Mouse (Mus musculus): ENCODE measurements at regions not wholly inside any gene's neighbourhood (a gene's known extent, or its start where the extent isn't known, plus 50 kb on each side); places are given as distances from the start of the nearest gene placed in this dataset.

DNA sequence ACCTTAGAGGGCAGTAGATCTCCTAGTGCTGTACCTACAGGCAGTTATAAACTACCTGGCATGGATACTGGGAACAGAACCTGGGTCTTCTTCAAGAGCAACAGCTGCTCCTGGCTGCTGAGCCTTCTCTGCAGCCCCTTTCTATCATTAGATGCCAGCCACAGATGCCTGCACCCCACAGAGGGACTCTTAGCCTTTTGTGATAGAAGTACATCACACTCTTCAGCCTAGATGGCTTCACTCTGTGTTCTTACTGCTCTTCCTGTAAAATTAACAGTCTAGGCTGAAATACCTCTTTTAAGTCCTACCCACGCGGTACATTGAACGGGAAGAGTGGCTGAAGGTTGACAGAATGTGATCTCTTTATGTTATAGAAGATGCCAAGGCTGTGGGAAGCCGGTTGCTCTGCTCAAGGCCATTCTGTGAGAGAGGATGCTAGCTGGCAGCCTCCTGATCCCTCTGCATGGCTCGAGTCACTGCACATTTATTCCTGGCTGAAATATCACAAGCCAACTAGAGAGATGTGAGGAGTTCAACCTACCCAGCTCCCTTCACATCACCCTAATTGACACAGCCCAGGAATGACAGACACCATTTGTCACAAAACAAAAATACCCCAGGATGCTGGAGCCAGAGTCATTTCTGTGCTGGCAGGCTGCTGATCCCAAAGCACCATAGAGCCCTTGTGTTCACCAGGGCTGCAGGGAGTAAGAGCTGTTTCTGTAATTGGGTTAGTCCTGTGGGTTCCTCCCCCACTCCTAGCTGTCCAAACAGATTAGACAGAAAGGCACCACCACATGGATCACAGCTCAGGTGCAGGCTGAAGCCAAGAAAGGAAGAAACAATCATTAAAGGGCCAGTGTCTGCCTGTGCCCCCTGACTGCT lies 162.5 kb downstream of the B3gnt2 start:
- ATAC-seq (replicated peaks in 1 of 2; ENCODE audit: insufficient read depth in 1 of 2, low FRiP score in 2 of 2, low TSS enrichment in 1 of 2, low read depth in 1 of 2, poor library complexity in 2 of 2, severe bottlenecking in 2 of 2) = peak in 1 of 2 experiments; percentile 23; a peak in 1 of 4 replicates

DNA sequence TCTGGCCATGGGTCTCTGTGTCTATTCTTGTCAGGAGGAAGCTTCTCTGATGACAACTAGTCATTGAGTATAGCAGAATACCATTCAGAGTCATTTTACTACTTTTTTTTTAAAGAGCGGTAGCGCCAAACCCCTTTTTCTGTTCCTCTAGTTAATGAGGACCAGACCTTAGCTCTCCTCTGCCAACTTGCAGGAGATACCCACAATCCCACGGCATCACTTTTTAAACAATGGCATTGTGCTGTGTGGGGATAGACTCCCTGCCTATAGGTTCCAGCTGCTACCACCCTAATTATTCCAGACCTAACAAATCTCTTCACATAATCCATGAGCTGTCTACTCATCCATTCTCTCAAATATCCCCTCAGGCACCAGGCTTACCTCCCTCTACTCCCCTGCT lies 154.7 kb downstream of the B3gnt2 start:
- ATAC-seq (replicated peaks in 1 of 2; ENCODE audit: insufficient read depth in 1 of 2, low FRiP score in 2 of 2, low TSS enrichment in 1 of 2, low read depth in 1 of 2, poor library complexity in 2 of 2, severe bottlenecking in 2 of 2) = no peak
